Mouse (Mus musculus) stomach, postnatal 0 days (tissue): ENCODE results near the gene Gm6525.

Experiments used
- CTCF ChIP-seq: IDR thresholded peaks from 2 replicates; pipeline ENCODE4 v1.5.1; 2016; ENCODE audit warnings: antibody characterized with exemption, low read depth, mild to moderate bottlenecking, moderate library complexity
- EP300 ChIP-seq: optimal IDR thresholded peaks from 2 replicates; pipeline ENCODE3; 2016; ENCODE audit warnings: antibody characterized with exemption

DNA sequence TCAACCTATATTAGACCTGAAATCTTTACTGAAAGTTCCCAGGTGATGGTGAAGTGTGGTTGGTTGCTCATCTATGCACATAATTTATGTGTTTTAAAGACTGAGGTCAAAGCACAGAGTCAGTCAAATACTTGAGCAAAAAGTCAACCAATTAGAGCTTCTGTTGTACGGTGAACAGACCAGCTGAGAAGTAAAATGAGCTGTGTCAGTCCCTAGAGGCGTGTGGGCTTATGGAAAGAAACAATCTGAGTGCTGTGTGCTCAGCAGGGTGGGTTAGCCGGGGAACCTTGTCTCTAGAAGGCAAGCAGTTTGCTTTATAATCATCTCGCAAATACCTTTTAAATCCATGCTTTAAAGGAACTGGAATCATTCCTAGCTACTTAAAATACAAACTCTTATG is 16.9 kb upstream of the Gm6525 start:
- TF ChIP-seq CTCF (no peak), EP300 (no peak)
